Mouse (Mus musculus) limb, embryonic 12.5 days (tissue): ENCODE measurements at regions not wholly inside any gene's neighbourhood (a gene's known extent, or its start where the extent isn't known, plus 50 kb on each side); places are given as distances from the start of the nearest gene placed in this dataset.

Experiments
- ATAC-seq: fragments of 200-750 bp; cut with Nextera tagmentation; 2 replicates; pipeline ENCODE4 v1.8.0; 2017; ENCODE audit warnings: low read depth, moderate TSS enrichment; ENCODE audit not compliant: insufficient number of reproducible peaks, insufficient read depth, low FRiP score, low TSS enrichment
- H3K27ac ChIP-seq: fragments of 300-500 bp; sonication (generic); 2 replicates; pipeline ENCODE4 v1.5.1; 2016; ENCODE audit warnings: mild to moderate bottlenecking, moderate library complexity
- H3K27me3 ChIP-seq: fragments of 300-500 bp; sonication (generic); 2 replicates; pipeline ENCODE4 v1.6.1; 2016; ENCODE audit warnings: mild to moderate bottlenecking, moderate library complexity
- H3K36me3 ChIP-seq: fragments of 300-500 bp; sonication (generic); 2 replicates; pipeline ENCODE4 v1.6.1; 2016; ENCODE audit warnings: mild to moderate bottlenecking, moderate library complexity
- H3K4me1 ChIP-seq: fragments of 300-500 bp; sonication (generic); replicated peaks from 2 replicates; pipeline ENCODE4 v1.6.1; 2016
- H3K4me2 ChIP-seq: fragments of 300-500 bp; sonication (generic); 2 replicates; pipeline ENCODE4 v1.6.1; 2016; ENCODE audit warnings: mild to moderate bottlenecking, moderate library complexity
- H3K4me3 ChIP-seq: fragments of 300-500 bp; sonication (generic); replicated peaks from 2 replicates; pipeline ENCODE4 v1.5.1; 2016; ENCODE audit warnings: mild to moderate bottlenecking
- H3K9ac ChIP-seq: fragments of 300-500 bp; sonication (generic); replicated peaks from 2 replicates; pipeline ENCODE4 v1.6.1; 2016; ENCODE audit warnings: mild to moderate bottlenecking, moderate library complexity
- H3K9me3 ChIP-seq: fragments of 300-500 bp; sonication (generic); 2 replicates; pipeline ENCODE4 v1.6.1; 2016; ENCODE audit warnings: mild to moderate bottlenecking, moderate library complexity
- WGBS: fragments of 180-500 bp; shearing (Covaris S2); methylation state at CpG from one replicate; pipeline ENCODE4 v1.1.7; 2016; 5-methylcytosine and 5-hydroxymethylcytosine counted together

DNA sequence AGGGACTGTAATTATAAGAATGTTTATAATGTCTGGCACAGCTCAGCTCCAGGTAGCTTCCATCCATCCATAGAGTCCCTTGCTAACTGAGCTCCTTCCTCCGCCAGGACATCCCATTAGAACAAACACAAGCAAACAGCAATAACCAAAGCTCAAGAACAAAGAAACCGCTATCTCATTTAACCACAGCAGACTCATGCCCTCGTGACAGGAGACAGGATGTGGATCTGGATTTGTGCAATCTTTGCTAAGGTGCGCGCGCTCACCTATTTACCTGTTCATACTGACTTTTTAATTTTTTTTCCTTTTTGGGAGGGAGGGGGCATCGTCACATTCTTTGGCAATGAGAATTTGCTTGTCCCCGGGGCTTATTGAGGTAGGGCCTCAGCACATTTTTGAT, 71.3 kb upstream of the Slc38a2 start:
- no peaks in the 10 kb centered on the region for H3K27me3 ChIP-seq
- H3K36me3 ChIP-seq: no peaks in the 10 kb centered on the region
- no peak overlapping the region for H3K27ac ChIP-seq
- H3K9me3 ChIP-seq: no peaks in the 10 kb centered on the region
- ATAC-seq: no peak
- no peak overlapping the region for H3K9ac ChIP-seq
- H3K4me3 ChIP-seq: no peak overlapping the region
- no peak overlapping the region for H3K4me2 ChIP-seq
- peaks cover 13% of the 10 kb centered on the region; the same call in 1 of the 2 replicates for H3K4me1 ChIP-seq
- 91% methylated on average over 8 of the region's 8 CpGs for WGBS

DNA sequence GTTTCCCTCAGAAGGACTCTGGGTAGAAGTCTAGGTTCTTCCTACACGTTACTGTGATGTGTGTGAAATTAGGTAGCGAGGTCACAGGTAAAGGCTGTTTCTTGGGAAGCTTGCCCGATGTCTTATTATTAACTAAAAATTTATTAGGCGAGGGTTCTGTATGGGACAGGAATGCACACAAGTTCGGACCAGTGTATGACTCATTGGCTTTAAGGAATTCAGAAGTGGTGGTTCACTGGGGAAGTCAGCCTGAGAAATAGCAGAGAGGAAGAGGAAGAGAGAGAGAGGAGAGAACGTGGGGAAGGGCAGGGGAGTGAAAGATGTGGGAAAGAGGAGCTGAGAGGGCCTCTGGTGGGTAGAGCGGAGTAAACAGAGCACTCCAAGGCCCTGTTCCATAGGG, 70.8 kb upstream of the Slc38a2 start:
- H3K9ac ChIP-seq: no peak overlapping the region
- H3K36me3 ChIP-seq: no peaks in the 10 kb centered on the region
- no peak overlapping the region for H3K4me2 ChIP-seq
- H3K9me3 ChIP-seq: no peaks in the 10 kb centered on the region
- no peak overlapping the region for H3K27ac ChIP-seq
- H3K27me3 ChIP-seq: no peaks in the 10 kb centered on the region
- H3K4me1 ChIP-seq: peaks cover 13% of the 10 kb centered on the region; the same call in 1 of the 2 replicates
- no peak for ATAC-seq
- H3K4me3 ChIP-seq: no peak overlapping the region
- 86% methylated on average over 7 of the region's 7 CpGs for WGBS

- Histone ChIP-seq H3K27ac (0 out of 2 replicates have a peak overlapping the region, but pooled peaks have one; percentile 12), H3K9ac (no peak overlapping the region), H3K36me3 (no peaks in the 10 kb centered on the region), H3K4me2 (no peak overlapping the region), H3K4me1 (peaks cover 13% of the 10 kb centered on the region; the same call in 1 of the 2 replicates), H3K9me3 (no peaks in the 10 kb centered on the region), H3K27me3 (no peaks in the 10 kb centered on the region), H3K4me3 (no peak overlapping the region)
- ATAC-seq: no peak
- 84% methylated on average over 11 of the region's 11 CpGs for WGBS
These were observed 70.2 kb upstream of the Slc38a2 start for GRCm38 (mm10) chr15:96769751-96770150.

DNA sequence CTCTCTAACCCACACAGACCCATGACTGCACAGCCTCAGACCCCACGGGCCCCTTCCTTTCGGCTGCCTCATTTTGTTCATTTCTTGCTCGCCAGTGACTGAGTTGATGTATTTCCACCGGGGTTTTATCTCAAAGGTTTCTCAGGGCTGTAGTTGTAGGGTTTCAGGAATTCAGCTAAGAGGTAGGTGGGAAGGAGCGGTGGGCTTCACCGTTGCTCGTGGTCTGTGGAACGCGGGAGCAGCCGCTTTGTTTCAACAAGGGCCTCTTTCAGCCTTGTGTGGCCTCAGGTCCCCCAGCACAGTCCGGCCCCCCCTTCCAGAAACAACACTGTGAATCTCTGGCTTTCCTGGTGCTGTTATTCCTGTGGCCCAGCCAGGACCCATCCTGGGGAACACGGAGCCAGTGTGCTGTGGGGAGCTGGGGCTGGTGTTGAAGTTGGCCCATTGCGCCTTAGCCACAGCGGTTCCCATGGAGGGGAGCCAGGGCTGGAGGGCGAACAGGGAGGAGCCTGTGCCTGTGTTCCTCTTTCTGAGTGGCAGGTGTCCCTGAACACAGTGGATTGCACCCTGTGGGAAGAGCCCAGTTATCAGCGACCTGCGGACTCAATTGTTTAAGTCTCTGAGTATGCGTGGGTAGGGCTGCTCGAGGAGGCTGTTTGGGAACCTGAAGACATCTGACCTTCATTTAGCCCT, 68.9 kb upstream of the Slc38a2 start:
- Histone ChIP-seq H3K9ac (no peak overlapping the region), H3K27ac (0 out of 2 replicates have a peak overlapping the region, but pooled peaks have one; percentile 35), H3K4me1 (peaks cover 13% of the 10 kb centered on the region; the same call in 1 of the 2 replicates), H3K36me3 (no peaks in the 10 kb centered on the region), H3K9me3 (no peaks in the 10 kb centered on the region), H3K27me3 (no peaks in the 10 kb centered on the region), H3K4me2 (no peak overlapping the region), H3K4me3 (no peak overlapping the region)
- WGBS: 85% methylated on average over 19 of the region's 19 CpGs
- ATAC-seq: no peak

DNA sequence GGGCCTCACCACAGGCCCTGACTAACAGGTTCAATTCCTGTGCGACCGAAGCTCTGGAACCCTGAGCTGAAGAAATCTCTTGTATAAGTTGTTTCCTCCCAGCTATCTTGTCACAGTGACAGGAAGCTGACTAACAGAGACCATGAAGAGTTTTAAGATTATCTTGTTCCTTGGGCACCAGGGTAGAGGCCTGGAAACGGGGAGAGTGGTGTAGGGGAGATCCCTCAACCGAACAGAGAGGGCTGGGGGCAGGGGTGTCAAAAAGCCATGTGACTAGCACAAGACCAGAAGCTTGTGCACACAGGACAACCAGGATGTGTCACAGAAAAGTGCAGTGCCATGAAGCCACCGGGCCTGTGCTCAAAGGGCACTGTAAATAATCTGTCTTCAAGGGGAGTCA, 67.7 kb upstream of the Slc38a2 start:
- Histone ChIP-seq H3K9ac (no peak overlapping the region), H3K4me1 (peaks cover 13% of the 10 kb centered on the region; the same call in 1 of the 2 replicates), H3K4me3 (no peak overlapping the region), H3K27ac (no peak overlapping the region), H3K27me3 (no peaks in the 10 kb centered on the region), H3K4me2 (no peak overlapping the region), H3K36me3 (no peaks in the 10 kb centered on the region), H3K9me3 (no peaks in the 10 kb centered on the region)
- WGBS: 86% methylated on average over 5 of the region's 5 CpGs
- ATAC-seq: no peak

DNA sequence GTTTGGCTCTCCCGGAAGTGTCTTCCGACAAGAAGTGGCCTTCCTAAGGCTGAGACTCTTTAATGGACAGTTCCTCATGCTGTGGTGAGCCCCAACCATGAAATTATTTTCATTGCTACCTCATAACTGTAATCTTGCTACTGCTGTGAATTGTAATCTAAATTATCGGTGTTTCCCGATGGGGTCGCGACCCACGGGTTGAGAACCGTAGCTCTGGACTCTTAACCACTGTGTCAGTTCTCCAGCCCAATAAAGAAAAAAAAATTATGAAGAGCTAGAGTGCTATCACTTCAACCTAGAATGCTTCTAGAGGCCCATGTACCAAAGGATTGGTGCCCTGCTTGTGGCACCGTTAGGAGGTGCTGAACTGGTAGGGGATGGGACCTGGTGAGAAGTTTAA, 66.7 kb upstream of the Slc38a2 start:
- Histone ChIP-seq H3K4me1 (peaks cover 13% of the 10 kb centered on the region; the same call in 1 of the 2 replicates), H3K36me3 (no peaks in the 10 kb centered on the region), H3K27me3 (no peaks in the 10 kb centered on the region), H3K4me3 (no peak overlapping the region), H3K27ac (no peak overlapping the region), H3K9me3 (no peaks in the 10 kb centered on the region), H3K9ac (no peak overlapping the region), H3K4me2 (no peak overlapping the region)
- 95% methylated on average over 9 of the region's 9 CpGs for WGBS
- ATAC-seq: no peak

GRCm38 (mm10) chr15:96763611-96764010, 64.1 kb upstream of the Slc38a2 start:
- no peak for ATAC-seq
- no peaks in the 10 kb centered on the region for H3K36me3 ChIP-seq
- H3K4me3 ChIP-seq: no peak overlapping the region
- H3K9ac ChIP-seq: no peak overlapping the region
- H3K27me3 ChIP-seq: no peaks in the 10 kb centered on the region
- peaks cover 3% of the 10 kb centered on the region; the same call in 1 of the 2 replicates for H3K4me1 ChIP-seq
- H3K27ac ChIP-seq: no peak overlapping the region
- no peak overlapping the region for H3K4me2 ChIP-seq
- no peaks in the 10 kb centered on the region for H3K9me3 ChIP-seq
- 62% methylated on average over 1 of the region's 1 CpGs for WGBS

DNA sequence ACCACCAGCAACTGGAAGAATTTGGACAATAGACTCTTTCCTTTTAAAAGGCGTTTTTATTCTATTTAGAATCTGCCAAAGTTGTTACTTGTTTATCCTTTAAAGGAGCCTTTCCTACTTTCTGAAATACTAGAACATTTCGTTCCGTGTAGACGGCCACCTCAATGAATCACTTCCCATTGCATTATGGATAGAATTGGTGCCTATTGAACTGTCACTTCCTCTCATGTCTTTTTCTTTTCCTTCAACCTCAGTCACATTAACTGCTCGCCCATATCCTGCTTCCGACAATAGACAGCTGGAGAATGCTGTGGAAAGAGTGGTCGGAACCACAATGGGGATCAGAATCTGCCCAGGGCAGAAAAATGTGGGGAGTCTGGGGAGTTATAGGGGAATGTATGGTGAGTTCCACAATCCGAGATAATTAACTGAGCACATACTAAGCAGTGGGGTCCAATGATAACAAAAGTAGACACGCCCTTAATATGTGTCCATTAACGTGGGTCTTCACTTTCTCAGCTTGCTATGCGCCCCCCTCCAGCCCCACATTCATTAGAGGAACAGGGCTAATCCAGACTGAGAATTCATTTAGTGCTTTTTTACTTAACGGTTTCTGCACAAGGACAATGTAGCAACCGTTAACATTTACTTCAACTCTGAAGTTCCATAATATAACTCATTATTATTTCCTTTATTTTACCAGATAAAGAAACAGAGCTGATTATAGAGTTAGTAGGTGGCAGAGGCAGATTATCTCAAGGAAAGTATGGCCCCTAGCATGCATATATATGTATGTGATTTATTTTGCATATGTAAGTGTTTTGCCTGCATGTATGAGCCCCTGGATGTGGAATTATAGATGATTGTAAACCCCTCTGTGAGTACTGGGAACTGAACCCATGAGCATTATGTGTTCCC, 59.8 kb upstream of the Slc38a2 start:
- Histone ChIP-seq H3K27me3 (no peaks in the 10 kb centered on the region), H3K9me3 (no peaks in the 10 kb centered on the region), H3K4me2 (no peak overlapping the region), H3K36me3 (no peaks in the 10 kb centered on the region), H3K4me3 (no peak overlapping the region), H3K9ac (no peak overlapping the region), H3K27ac (no peak overlapping the region), H3K4me1 (peaks cover 6% of the 10 kb centered on the region)
- ATAC-seq: no peak
- 84% methylated on average over 13 of the region's 13 CpGs for WGBS

- Histone ChIP-seq H3K27ac (0 out of 2 replicates have a peak overlapping the region, but pooled peaks have one; percentile 12), H3K9me3 (no peaks in the 10 kb centered on the region), H3K27me3 (0 out of 2 replicates have a peak, but pooled peaks cover 3% of the 10 kb centered on the region), H3K9ac (no peak overlapping the region), H3K4me2 (no peak overlapping the region), H3K4me1 (peaks cover 6% of the 10 kb centered on the region), H3K4me3 (no peak overlapping the region), H3K36me3 (no peaks in the 10 kb centered on the region)
- ATAC-seq: no peak
- WGBS: 87% methylated on average over 9 of the region's 9 CpGs
These were observed 58.1 kb upstream of the Slc38a2 start for GRCm38 (mm10) chr15:96757446-96758198.

DNA sequence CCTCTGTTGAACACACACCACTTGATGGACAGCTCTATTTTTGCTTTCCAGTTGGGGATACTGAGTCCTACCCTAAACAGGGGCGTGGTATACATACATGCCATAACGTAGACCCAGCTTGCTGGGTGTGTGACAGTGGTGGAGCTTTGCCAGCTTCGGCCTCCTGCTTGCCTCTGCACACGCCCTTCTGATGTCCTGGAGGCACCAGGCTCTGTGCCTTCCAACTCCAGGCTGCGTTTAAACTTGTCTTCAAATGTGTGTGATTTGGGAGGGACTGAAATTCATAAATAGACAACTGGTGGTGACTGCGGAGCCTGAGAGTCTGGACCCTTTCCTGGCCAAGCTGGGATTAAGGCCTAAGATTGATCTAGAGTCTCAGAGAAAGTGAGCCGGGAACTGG, 56.9 kb upstream of the Slc38a2 start:
- Histone ChIP-seq H3K27ac (no peak overlapping the region), H3K9me3 (no peaks in the 10 kb centered on the region), H3K9ac (no peak overlapping the region), H3K4me1 (peaks cover 6% of the 10 kb centered on the region), H3K27me3 (0 out of 2 replicates have a peak, but pooled peaks cover 3% of the 10 kb centered on the region), H3K36me3 (no peaks in the 10 kb centered on the region), H3K4me3 (no peak overlapping the region), H3K4me2 (no peak overlapping the region)
- no peak for ATAC-seq
- 57% methylated on average over 7 of the region's 7 CpGs for whole genome bisulfite sequencing

- 81% methylated on average over 6 of the region's 6 CpGs for WGBS
- no peaks in the 10 kb centered on the region for H3K9me3 ChIP-seq
- H3K4me3 ChIP-seq: no peak overlapping the region
- no peaks in the 10 kb centered on the region for H3K36me3 ChIP-seq
- no peak overlapping the region for H3K27ac ChIP-seq
- H3K4me2 ChIP-seq: no peak overlapping the region
- ATAC-seq: no peak
- H3K4me1 ChIP-seq: peaks cover 6% of the 10 kb centered on the region
- no peak overlapping the region for H3K9ac ChIP-seq
- H3K27me3 ChIP-seq: 0 out of 2 replicates have a peak, but pooled peaks cover 3% of the 10 kb centered on the region
These were observed 56.4 kb upstream of the Slc38a2 start for GRCm38 (mm10) chr15:96755951-96756350.
